In the genomic region with DNA sequence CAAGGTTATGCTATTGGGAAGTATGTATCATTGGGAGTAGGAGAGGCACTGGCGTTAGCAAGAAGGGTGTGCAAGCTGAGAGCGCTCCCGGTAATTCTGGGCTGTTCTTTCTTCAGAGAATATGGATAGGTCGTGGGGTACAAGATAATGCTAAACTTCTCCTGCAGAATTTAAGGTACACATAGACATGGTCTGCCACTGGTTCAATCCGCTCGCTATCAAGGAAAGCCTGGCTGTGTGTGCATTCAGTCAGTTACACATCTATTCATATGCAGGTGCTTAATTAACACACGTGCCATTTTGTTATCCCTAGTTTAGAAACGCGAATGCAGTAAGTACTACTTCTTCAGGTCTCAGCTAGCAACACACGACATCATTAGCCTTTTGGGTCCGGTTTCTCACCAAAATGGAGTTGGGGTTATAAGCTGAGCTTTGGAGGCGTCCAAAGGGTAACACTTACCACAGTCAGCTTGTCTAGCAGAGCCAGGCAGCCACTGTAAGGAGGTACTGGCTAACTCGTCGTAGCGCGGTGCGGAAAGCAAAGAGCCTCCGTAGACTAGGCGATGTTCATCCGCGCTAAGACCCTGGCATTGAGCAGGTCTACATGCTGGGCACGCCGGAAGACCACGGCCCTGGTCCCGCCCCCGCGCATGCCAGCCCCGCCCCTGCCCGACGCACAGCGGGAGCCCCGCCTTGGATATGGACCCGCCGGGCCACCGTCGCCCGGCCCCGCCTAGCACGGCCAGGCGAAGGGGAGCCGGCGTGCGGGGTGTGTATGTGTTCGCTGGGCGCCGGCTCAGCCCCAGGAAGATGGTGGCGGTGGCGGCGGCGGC, we compare ENCODE assay signal across 8 mouse cellular contexts. TPM values are rescaled to one million over a fixed set of nuclear protein-coding genes. Genes with fewer than 3 reads are reported as not detected.
A peak's percentile ranks its signal among the peaks of the same experiment; 100 is the strongest.
DNase-seq lines count a peak whose midpoint lies in the region; ATAC-seq lines count a peak whose summit lies in the region.

A gene (minus strand): TSS at position 656 of the 833 bp plus-strand sequence.
A gene (plus strand): TSS at position 745 of the 833 bp plus-strand sequence.

- peak within 1 kb of the TSS; percentile 98 for H3K9ac ChIP-seq in hindbrain, embryonic 13.5 days

- DNase-seq in NIH3T3 (ENCODE audit: low read depth), result peak; percentile 94
- peak; percentile 99 for DNase-seq in cerebellum, postnatal 10 days
- DNase-seq in frontal cortex, postnatal 14 days (ENCODE audit: low spot score in 2 of 2), result peak; percentile 72 to 84
- peak; percentile 83 to 87 for DNase-seq in layer of hippocampus, postnatal 25 days (ENCODE audit: extremely low spot score in 1 of 2, low spot score in 1 of 2)
- DNase-seq in lung, postnatal 25 days (ENCODE audit: low spot score), result peak; percentile 90
- peak; percentile 95 for DNase-seq in retina, embryonic 14.5 days (ENCODE audit: low spot score)
- peak; percentile 96 for DNase-seq in thymus, postnatal 4 days

- peak; percentile 97 for ATAC-seq in hindbrain, embryonic 13.5 days (ENCODE audit: low FRiP score)

- peak within 1 kb of the TSS; percentile 100 for H3K4me3 ChIP-seq in hindbrain, embryonic 13.5 days

- H3K4me2 ChIP-seq in hindbrain, embryonic 13.5 days, result peak within 1 kb of the TSS; percentile 84

- H3K27me3 ChIP-seq in hindbrain, embryonic 13.5 days, result no peaks in the 10 kb centered on the region

- no peaks in the 10 kb centered on the region for H3K9me3 ChIP-seq in hindbrain, embryonic 13.5 days

- peaks cover 38% of the 10 kb centered on the region for H3K4me1 ChIP-seq in hindbrain, embryonic 13.5 days (replicated peaks)

- H3K36me3 ChIP-seq in hindbrain, embryonic 13.5 days, result 0 out of 2 replicates have a peak, but pooled peaks cover 3% of the 10 kb centered on the region

- H3K27ac ChIP-seq in hindbrain, embryonic 13.5 days, result peak within 1 kb of the TSS; percentile 94

- 3% methylated on average over 49 of the region's 50 CpGs for WGBS in hindbrain, embryonic 13.5 days

RNA-seq across cellular contexts. Expression of the first gene that starts in this region (rescaled TPM):
- 96.1 and 104 TPM in 2 replicates for polyA plus RNA-seq in hindbrain, embryonic 13.5 days (2015; fragmentation: Nextera tagmentation; extraction: Ambion mirVana)
- total RNA-seq in layer of hippocampus, postnatal 25 days (2021), result 10 to 100 TPM; 72.2 to 80.0 TPM

RNA-seq across cellular contexts. Expression of the second gene that starts in this region (rescaled TPM):
- 12.0 and 12.1 TPM in 2 replicates for polyA plus RNA-seq in hindbrain, embryonic 13.5 days (2015; fragmentation: Nextera tagmentation; extraction: Ambion mirVana)
- 100 to 1,000 TPM; 114 to 121 TPM for total RNA-seq in layer of hippocampus, postnatal 25 days (2021)

Comparison
In these comparisons a context has a peak if more than half of its experiments do, and no peak if none do; other contexts are left out.
1. Peak in every context shown above with its lines: DNase-seq, ATAC-seq, H3K4me3 ChIP-seq and H3K27ac ChIP-seq.